In the genomic region with DNA sequence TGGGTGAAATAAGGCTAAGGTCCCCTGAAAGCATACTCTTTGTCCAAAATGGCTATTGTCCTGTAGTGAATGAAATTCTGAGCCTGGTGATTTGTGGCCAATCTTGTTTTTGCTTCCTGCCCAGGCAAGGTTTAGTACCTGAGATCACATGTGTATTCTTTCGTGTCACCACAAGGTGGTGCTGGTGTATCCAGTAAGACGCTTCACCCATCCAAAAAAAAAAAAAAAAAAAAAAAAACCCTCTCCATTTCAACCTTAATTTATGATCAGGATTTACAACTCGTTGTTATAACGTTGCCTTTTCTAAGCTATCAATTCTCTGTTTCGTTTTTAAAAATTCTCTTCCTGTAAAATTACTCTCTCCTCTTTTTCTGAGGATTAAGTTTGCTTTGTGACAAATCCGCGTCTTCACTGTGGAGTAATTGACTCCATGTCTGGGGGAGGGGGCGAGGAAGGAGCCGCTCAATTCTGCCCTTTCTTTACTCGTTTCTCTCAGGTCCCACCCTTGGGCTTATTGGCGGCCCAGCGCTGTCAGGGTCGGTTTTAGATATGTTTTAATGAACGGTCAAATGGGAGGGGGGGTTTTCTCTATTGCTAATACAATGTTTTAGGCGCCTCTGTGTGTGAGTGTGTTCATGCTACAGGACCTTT, we compare ENCODE assay signal across 7 mouse cellular contexts.
DNase-seq lines count a peak whose midpoint lies in the region; TF ChIP-seq lines count a peak whose summit lies in the region.

No protein-coding gene starts in this region.

- H3K4me1 ChIP-seq in ES-E14 (ENCODE audit: control insufficient read depth in 2 of 2, insufficient read depth in 2 of 2, low read length in 2 of 2, poor library complexity in 1 of 2) = no peaks in the 10 kb centered on the region

- H3K36me3 ChIP-seq in ES-E14 (ENCODE audit: control insufficient read depth, insufficient read depth, low read length, poor library complexity, severe bottlenecking) = no peaks in the 10 kb centered on the region

- intact Hi-C loops in heart, postnatal 36 days (cut with DNase I) = no loop called here

- no peaks in the 10 kb centered on the region for H3K9me3 ChIP-seq in ES-E14 (ENCODE audit: control insufficient read depth, insufficient read depth, low read depth, low read length)

- no peak overlapping the region for H3K4me3 ChIP-seq in ES-E14 (ENCODE audit: insufficient read depth in 1 of 2, low read depth in 1 of 2, low read length in 2 of 2, poor library complexity in 1 of 2, severe bottlenecking in 1 of 2)

- H3K9ac ChIP-seq in ES-E14 (ENCODE audit: insufficient read depth, low read depth, low read length, poor library complexity, severe bottlenecking) = no peak overlapping the region

- no peak overlapping the region for H3K27ac ChIP-seq in ES-E14 (ENCODE audit: insufficient read depth, low read depth, low read length, poor library complexity, severe bottlenecking)

- in situ Hi-C loops in ES-E14 (cut with MboI; ENCODE audit: low sequenced_read_pairs in 2 of 2, unreplicated experiment in 2 of 2) = no loop called here

- DNase-seq in ES-E14 (ENCODE audit: low read depth, low spot score) = peak; percentile 43
- DNase-seq in ZHBTc4 (ENCODE audit: low read depth, low spot score) = peak; percentile 74
- DNase-seq in embryo, embryonic 11 days = peak; percentile 73
- DNase-seq in heart, postnatal 36 days = peak; percentile 3 to 15
- DNase-seq in layer of hippocampus, adult 18-20 months (ENCODE audit: low spot score in 2 of 2) = peak; percentile 32 to 81
- peak; percentile 42 for DNase-seq in lung, postnatal 10 days
- peak; percentile 65 for DNase-seq in right cerebral cortex, postnatal 4 days

TF ChIP-seq in ES-E14, 5 proteins besides CTCF, POLR2A, EP300 and RAD21:
- TF ChIP-seq ZC3H11A (IDR thresholded peaks at IDR 0.05; ENCODE audit: borderline replicate concordance, low read depth, low read length) (peak; percentile 58; the same call in 1 of the 2 replicates), MAFK (IDR thresholded peaks at IDR 0.05; ENCODE audit: insufficient read depth, low read depth, low read length) (no peak), CHD2 (IDR thresholded peaks at IDR 0.05; ENCODE audit: low read depth, low read length) (no peak), ZNF384 (IDR thresholded peaks at IDR 0.05; ENCODE audit: low read depth, low read length) (peak; percentile 100), HCFC1 (IDR thresholded peaks at IDR 0.05; ENCODE audit: borderline replicate concordance, insufficient read depth, low read length) (no peak)

Comparison
In these comparisons a context has a peak if more than half of its experiments do, and no peak if none do; other contexts are left out.
1. DNase-seq: peak in every context shown above with its lines; median percentile 74 in ZHBTc4; 73 in embryo, embryonic 11 days; 65 in right cerebral cortex, postnatal 4 days; 56 in layer of hippocampus, adult 18-20 months; 43 in ES-E14; 42 in lung, postnatal 10 days; 9 in heart, postnatal 36 days.